Mouse (Mus musculus) MEL (cell line): Measurements from ENCODE around the gene Vsir. TPM values are rescaled to one million over a fixed set of nuclear protein-coding genes. Genes with fewer than 3 reads are reported as not detected.

ENCODE experiments used
- DNase-seq: peaks from one replicate; pipeline ENCODE4 v3.0.0; 2011; ENCODE audit warnings: low read depth, low spot score
- H3K27ac ChIP-seq: 2 replicates; pipeline ENCODE4 v1.5.1; 2012; ENCODE audit warnings: low read depth, mild to moderate bottlenecking, control low read depth, low read length, moderate library complexity; ENCODE audit not compliant: control insufficient read depth
- H3K27me3 ChIP-seq, 2 experiments: fragments of 150-350 bp in 1 of 2; sonication (generic) in 1 of 2; 2 replicates each; pipeline ENCODE4 v1.6.1; 2012; ENCODE audit warnings: low read length in 2 of 2, mild to moderate bottlenecking in 2 of 2, improper control_type of control experiment in 1 of 2, moderate library complexity in 1 of 2; ENCODE audit not compliant: insufficient read depth in 2 of 2, control insufficient read depth in 1 of 2
- H3K36me3 ChIP-seq, 2 experiments: 2 replicates each; pipeline ENCODE4 v1.6.1; 2012 to 2014; ENCODE audit warnings: low read length in 2 of 2, improper control_type of control experiment in 1 of 2, inconsistent platforms in 1 of 2, mild to moderate bottlenecking in 1 of 2; ENCODE audit not compliant: insufficient read depth in 2 of 2, control insufficient read depth in 1 of 2
- H3K4me1 ChIP-seq, 2 experiments: fragments of 150-350 bp in 1 of 2; sonication (generic) in 1 of 2; 2 replicates each; pipeline ENCODE4 v1.6.1; 2012; ENCODE audit warnings: low read length in 2 of 2, improper control_type of control experiment in 1 of 2, mild to moderate bottlenecking in 1 of 2; ENCODE audit not compliant: insufficient read depth in 2 of 2, control insufficient read depth in 1 of 2
- H3K4me3 ChIP-seq, 2 experiments: fragments of 150-350 bp in 1 of 2; sonication (generic) in 1 of 2; 2 replicates each; pipeline ENCODE4 v1.5.1; 2012; ENCODE audit warnings: low read depth in 2 of 2, low read length in 2 of 2, mild to moderate bottlenecking in 2 of 2, moderate library complexity in 2 of 2, control low read depth in 1 of 2, improper control_type of control experiment in 1 of 2; ENCODE audit not compliant: control insufficient read depth in 1 of 2, insufficient read depth in 1 of 2
- H3K79me2 ChIP-seq: 2 replicates; pipeline ENCODE4 v1.6.1; 2012; ENCODE audit warnings: mild to moderate bottlenecking, low read length, moderate library complexity; ENCODE audit not compliant: control insufficient read depth, poor library complexity, insufficient read depth
- H3K9ac ChIP-seq: 2 replicates; pipeline ENCODE4 v1.6.1; 2012; ENCODE audit warnings: low read depth, mild to moderate bottlenecking, control low read depth, low read length, moderate library complexity; ENCODE audit not compliant: control insufficient read depth, poor library complexity, severe bottlenecking
- H3K9me3 ChIP-seq: fragments of 150-350 bp; sonication (generic); replicated peaks from 2 replicates; pipeline ENCODE4 v1.6.1; 2012; ENCODE audit warnings: mild to moderate bottlenecking, low read length, improper control_type of control experiment, moderate library complexity; ENCODE audit not compliant: insufficient read depth
- BHLHE40 ChIP-seq: IDR thresholded peaks from 2 replicates; pipeline ENCODE4 v1.6.1; 2012; ENCODE audit warnings: low read depth, mild to moderate bottlenecking, inconsistent platforms, low read length, improper control_type of control experiment, borderline replicate concordance
- CHD1 ChIP-seq: IDR thresholded peaks from 2 replicates; pipeline ENCODE4 v1.6.1; 2012; ENCODE audit warnings: low read depth, mild to moderate bottlenecking, inconsistent platforms, low read length, improper control_type of control experiment
- CHD2 ChIP-seq: IDR thresholded peaks from 2 replicates; pipeline ENCODE4 v1.6.1; 2011; ENCODE audit warnings: low read length, improper control_type of control experiment
- ELF1 ChIP-seq: IDR thresholded peaks from 2 replicates; pipeline ENCODE4 v1.6.1; 2014; ENCODE audit warnings: low read depth, mild to moderate bottlenecking, inconsistent platforms, low read length, improper control_type of control experiment, moderate library complexity
- EP300 ChIP-seq, 2 experiments: IDR thresholded peaks; 2 replicates each; pipeline ENCODE4 v1.6.1; 2011; ENCODE audit warnings: improper control_type of control experiment in 2 of 2, low read length in 2 of 2, low read depth in 1 of 2, mild to moderate bottlenecking in 1 of 2
- ETS1 ChIP-seq: IDR thresholded peaks from 2 replicates; pipeline ENCODE4 v1.6.1; 2012; ENCODE audit warnings: low read depth, mild to moderate bottlenecking, inconsistent platforms, low read length, improper control_type of control experiment, moderate library complexity
- GATA1 ChIP-seq: IDR thresholded peaks from 2 replicates; pipeline ENCODE4 v1.6.1; 2011; ENCODE audit warnings: low read depth, low read length, improper control_type of control experiment
- JUND ChIP-seq: IDR thresholded peaks from 2 replicates; pipeline ENCODE4 v1.6.1; 2011; ENCODE audit warnings: low read depth, mild to moderate bottlenecking, improper control_type of control experiment, low read length
- KAT2A ChIP-seq: conservative IDR thresholded peaks from 2 replicates; pipeline ENCODE4 v1.6.1; 2012; ENCODE audit warnings: low read depth, low read length, improper control_type of control experiment, inconsistent platforms
- MAX ChIP-seq: IDR thresholded peaks from 2 replicates; pipeline ENCODE4 v1.6.1; 2011; ENCODE audit warnings: low read length, improper control_type of control experiment
- MAZ ChIP-seq: IDR thresholded peaks from 2 replicates; pipeline ENCODE4 v1.6.1; 2012; ENCODE audit warnings: low read depth, mild to moderate bottlenecking, inconsistent platforms, low read length, improper control_type of control experiment
- MYC ChIP-seq: IDR thresholded peaks from 2 replicates; pipeline ENCODE4 v1.6.1; 2011; ENCODE audit warnings: low read depth, mild to moderate bottlenecking, low read length, improper control_type of control experiment, moderate library complexity
- NELFE ChIP-seq: IDR thresholded peaks from 2 replicates; pipeline ENCODE4 v1.6.1; 2011; ENCODE audit warnings: low read depth, low read length, improper control_type of control experiment
- POLR2A ChIP-seq, 2 experiments: IDR thresholded peaks; 2 replicates each; pipeline ENCODE4 v1.6.1; 2011 to 2012; ENCODE audit warnings: low read length in 2 of 2, mild to moderate bottlenecking in 2 of 2, control low read depth in 1 of 2, improper control_type of control experiment in 1 of 2, low read depth in 1 of 2, moderate library complexity in 1 of 2; ENCODE audit not compliant: control insufficient read depth in 1 of 2, insufficient read depth in 1 of 2, poor library complexity in 1 of 2
- POLR2AphosphoS2 ChIP-seq: IDR thresholded peaks from 2 replicates; pipeline ENCODE4 v1.6.1; 2011; ENCODE audit warnings: low read length, improper control_type of control experiment
- POLR2AphosphoS5 ChIP-seq: IDR thresholded peaks from 2 replicates; pipeline ENCODE4 v1.6.1; 2012; ENCODE audit warnings: low read depth, borderline replicate concordance, mild to moderate bottlenecking, inconsistent platforms, low read length, moderate library complexity, mixed read lengths
- RAD21 ChIP-seq: IDR thresholded peaks from 2 replicates; pipeline ENCODE4 v1.6.1; 2011; ENCODE audit warnings: mild to moderate bottlenecking, low read depth, low read length, improper control_type of control experiment
- RCOR1 ChIP-seq: IDR thresholded peaks from 2 replicates; pipeline ENCODE4 v1.6.1; 2012; ENCODE audit warnings: low read depth, mild to moderate bottlenecking, inconsistent platforms, low read length, improper control_type of control experiment
- SIN3A ChIP-seq: IDR thresholded peaks from 2 replicates; pipeline ENCODE4 v1.6.1; 2012; ENCODE audit warnings: low read length, improper control_type of control experiment, inconsistent platforms
- SMC3 ChIP-seq: IDR thresholded peaks from 2 replicates; pipeline ENCODE4 v1.6.1; 2011; ENCODE audit warnings: low read depth, low read length, improper control_type of control experiment
- TCF12 ChIP-seq: IDR thresholded peaks from 2 replicates; pipeline ENCODE4 v1.6.1; 2014; ENCODE audit warnings: low read depth, mild to moderate bottlenecking, inconsistent platforms, low read length, improper control_type of control experiment, moderate library complexity
- ZKSCAN1 ChIP-seq: IDR thresholded peaks from 2 replicates; pipeline ENCODE4 v1.6.1; 2012; ENCODE audit warnings: low read depth, mild to moderate bottlenecking, inconsistent platforms, low read length, improper control_type of control experiment, moderate library complexity
- polyA plus RNA-seq, 2 experiments: library from polyadenylated mRNA; stranded (reverse) in 1 of 2; unstranded in 1 of 2; fragments of >175 nt in 1 of 2; fragments of >200 nt in 1 of 2; gene quantifications; 2 replicates each; pipeline versions ENCODE4 v1.2.1 to v1.2.4; 2012; ENCODE audit warnings: low replicate concordance in 2 of 2, low read depth in 1 of 2; ENCODE audit not compliant: insufficient read length in 2 of 2, insufficient read depth in 1 of 2, missing spikeins in 1 of 2
- total RNA-seq: library from RNA; depleted of rRNA; stranded (reverse); fragments of 300-350 nt; gene quantifications from 2 replicates; pipeline ENCODE4 v1.2.3, GENCODE M21; 2012

The Vsir gene
- total and polyA plus RNA-seq, 3 experiments, result 10.6 to 11.2 TPM; not detected in 1

DNA sequence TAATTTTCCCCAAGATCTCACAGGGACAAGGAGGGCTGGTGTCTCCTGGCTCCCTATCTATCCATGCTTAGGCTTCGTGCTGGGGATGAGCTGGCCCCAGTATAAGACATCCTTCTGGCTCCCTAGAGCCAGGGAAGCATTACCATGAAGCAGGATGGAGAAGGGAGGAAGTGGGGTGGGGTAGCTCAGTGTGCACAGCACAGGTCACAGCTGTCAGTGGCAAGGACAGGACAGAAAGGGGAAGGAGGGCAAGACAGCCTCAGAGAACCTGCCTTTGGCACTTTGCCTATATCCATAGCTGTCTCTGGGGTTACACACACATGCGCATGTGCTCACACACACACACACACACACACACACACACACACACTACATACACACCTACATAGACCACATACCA is 41.7 kb downstream of the Vsir start:
- no peaks in the 10 kb centered on the region for H3K4me1 ChIP-seq
- no peaks in the 10 kb centered on the region for H3K9me3 ChIP-seq
- no peak overlapping the region for H3K4me3 ChIP-seq
- H3K36me3 ChIP-seq, result no peaks in the 10 kb centered on the region
- H3K27ac ChIP-seq, result no peak overlapping the region
- H3K79me2 ChIP-seq, result no peaks in the 10 kb centered on the region
- peak; percentile 20 for DNase-seq
- H3K27me3 ChIP-seq, result no peaks in the 10 kb centered on the region
- TF ChIP-seq ETS1 (no peak), KAT2A (no peak), SIN3A (no peak), POLR2AphosphoS2 (no peak), CHD2 (no peak), BHLHE40 (no peak), RCOR1 (no peak), GATA1 (no peak), MAZ (no peak), POLR2A (IDR thresholded peaks at IDR 0.05; ENCODE audit: control insufficient read depth in 1 of 2, insufficient read depth in 1 of 2, low read depth in 1 of 2, low read length in 2 of 2, poor library complexity in 1 of 2) (no peak), MAX (no peak), EP300 (IDR thresholded peaks at IDR 0.05; ENCODE audit: low read depth in 1 of 2, low read length in 2 of 2) (no peak), SMC3 (no peak), ZKSCAN1 (no peak), ELF1 (no peak)
- no peak overlapping the region for H3K9ac ChIP-seq

DNA sequence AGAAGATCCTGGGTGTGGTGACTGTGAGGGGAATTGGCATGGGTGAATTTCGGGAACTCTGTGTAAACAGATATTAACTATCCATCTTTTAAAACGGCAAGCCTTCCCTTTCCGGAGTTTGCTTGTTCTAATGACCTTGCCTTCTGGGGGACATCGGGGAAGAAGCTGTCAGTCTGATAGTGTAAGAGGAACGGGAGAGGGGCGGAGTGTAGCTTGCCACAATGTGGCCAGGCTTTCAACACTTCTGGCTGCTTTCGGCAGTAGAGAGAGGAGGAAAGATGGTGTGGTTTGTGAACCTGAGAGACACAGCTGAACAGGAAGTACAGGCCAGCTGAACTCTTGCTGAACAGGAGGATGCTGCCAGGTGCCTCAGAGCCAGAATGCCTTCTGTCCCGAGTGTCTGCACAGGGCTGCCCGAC is 42.8 kb downstream of the Vsir start:
- no peaks in the 10 kb centered on the region for H3K27me3 ChIP-seq
- H3K79me2 ChIP-seq, result no peaks in the 10 kb centered on the region
- H3K27ac ChIP-seq, result no peak overlapping the region
- peak; percentile 24 for DNase-seq
- H3K4me3 ChIP-seq, result no peak overlapping the region
- no peaks in the 10 kb centered on the region for H3K4me1 ChIP-seq
- TF ChIP-seq SIN3A, result no peak
- TF ChIP-seq MAX, result no peak
- TF ChIP-seq POLR2AphosphoS5, result no peak
- TF ChIP-seq TCF12, result no peak
- no peak for TF ChIP-seq CHD1
- TF ChIP-seq MYC, result no peak
- TF ChIP-seq BHLHE40, result no peak
- no peak for TF ChIP-seq NELFE
- TF ChIP-seq RCOR1, result no peak
- no peak for TF ChIP-seq RAD21
- no peak for TF ChIP-seq JUND
- no peak for TF ChIP-seq GATA1
- no peaks in the 10 kb centered on the region for H3K9me3 ChIP-seq
- no peaks in the 10 kb centered on the region for H3K36me3 ChIP-seq
- no peak overlapping the region for H3K9ac ChIP-seq
